Mouse (Mus musculus): ENCODE measurements around the gene Ddr1.
"Not testable (repeated sequence)": the region's sequence is repeated elsewhere in the genome, so short reads cannot be mapped to it uniquely, and the experiment has no call there.

Ddr1 gene

DNA sequence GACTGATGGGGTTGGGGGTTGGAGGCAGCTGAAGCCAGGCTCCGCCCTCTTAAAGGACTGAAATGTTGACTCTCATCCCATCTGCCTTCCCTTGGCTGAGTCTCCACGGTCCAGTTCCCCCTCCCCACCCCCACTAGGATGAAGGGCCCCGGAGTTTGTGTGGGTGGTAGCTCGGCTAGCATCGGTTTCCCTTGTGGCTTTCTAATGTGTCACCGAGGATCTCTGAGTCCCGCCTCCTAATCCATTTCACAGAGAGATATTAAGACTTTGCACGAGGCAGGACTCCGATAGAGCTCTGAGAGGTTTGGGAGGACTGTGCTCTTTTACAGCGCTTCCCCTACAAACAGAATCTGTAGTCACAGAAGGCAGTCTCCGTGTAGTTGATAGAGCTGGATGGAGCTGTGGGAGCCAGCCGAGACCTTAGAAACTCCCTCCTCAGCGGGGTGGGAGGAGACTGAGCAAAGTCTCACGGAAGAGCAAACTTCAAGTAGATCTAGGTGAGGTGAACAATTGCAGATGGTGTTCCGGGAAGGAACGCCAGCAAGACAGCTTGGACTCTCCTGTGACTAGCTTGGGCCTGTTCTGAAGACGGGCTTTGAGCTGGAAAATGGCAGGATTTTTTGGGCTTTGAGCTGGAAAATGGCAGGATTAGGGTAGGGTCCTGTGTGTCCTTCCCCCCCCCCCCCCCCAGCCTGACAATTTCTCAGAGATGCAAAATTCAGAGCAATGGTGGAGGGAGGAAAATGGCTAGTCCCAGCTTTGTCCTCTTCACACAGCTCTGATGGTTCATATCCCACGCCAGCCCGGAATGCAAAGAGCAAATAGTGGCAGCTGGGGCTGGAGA lies at the start of gene Ddr1:
Gene Ddr1 (minus strand): TSS at position 1 of the 844 bp plus-strand sequence.
- DNase-seq (ENCODE audit: low read depth), result no peak

DNA sequence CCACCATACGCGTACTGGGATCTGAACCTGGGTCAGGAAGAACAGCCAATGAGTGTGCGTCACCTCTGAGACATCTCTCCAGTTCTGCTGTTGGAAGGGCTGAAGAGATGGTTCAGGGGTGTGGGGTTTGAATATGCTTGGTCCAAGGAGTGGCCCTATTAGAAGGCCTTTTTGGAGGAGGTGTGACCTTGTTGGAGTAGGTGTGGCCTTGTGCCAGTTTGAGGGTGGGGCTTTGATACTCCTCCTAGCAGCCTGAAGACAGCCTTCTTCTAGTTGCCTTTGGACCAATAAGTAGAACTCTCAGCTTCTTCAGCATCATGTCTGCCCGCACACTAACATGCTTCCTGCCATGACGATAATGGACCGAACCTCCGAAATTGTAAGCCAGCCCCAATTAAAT lies 49.2 kb upstream of the Ddr1 start:
- DNase-seq (ENCODE audit: low read depth), result no peak

DNA sequence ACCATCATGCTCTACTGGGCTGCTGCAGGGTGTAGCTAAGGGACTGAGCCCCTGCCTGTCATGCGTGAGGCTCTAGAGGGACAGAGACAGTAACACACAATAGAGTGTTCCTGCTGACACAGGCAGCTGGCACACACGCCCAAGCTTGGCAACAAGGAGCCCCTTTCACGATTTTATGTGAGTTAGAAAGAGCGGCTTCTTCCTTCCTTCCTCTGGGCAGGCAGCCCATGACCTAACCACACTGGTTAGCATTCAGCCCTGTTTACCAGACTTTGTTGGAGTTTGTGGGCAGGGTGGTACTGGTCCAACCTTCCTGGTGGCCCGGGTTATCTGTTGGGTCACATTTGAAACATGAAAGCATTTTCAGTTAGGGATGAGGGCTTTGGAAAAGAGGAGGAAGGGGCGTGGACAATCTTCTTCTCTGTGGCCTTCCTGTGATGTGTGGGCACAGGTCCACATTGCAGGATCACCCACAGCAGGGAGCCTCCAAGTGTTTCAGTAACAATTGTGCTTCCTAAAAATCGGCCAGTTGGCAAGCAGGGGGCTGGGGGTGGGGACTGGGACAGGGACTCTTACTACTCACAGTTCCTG lies 47.9 kb upstream of the Ddr1 start:
- no peak for DNase-seq (ENCODE audit: low read depth)

DNA sequence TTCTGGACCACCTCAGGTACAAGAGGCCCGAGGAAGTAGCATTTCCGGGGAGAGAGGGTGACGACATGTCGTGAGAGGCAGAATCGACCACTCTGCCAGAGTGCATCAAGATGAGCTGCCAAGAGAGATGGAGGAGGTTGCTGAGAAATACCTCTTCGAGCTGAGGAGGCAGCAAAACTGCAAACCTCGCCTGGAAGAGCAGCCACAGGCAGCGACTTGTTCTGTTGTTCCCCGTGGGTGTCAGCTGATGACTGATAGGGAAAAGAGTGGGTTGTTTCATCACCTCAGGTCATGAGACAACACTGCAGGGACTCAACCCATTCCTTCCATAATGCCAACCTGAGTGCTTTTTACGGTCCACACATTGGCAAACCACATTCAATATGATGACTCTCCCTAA lies 45.3 kb upstream of the Ddr1 start:
- no peak for DNase-seq (ENCODE audit: low read depth)

DNA sequence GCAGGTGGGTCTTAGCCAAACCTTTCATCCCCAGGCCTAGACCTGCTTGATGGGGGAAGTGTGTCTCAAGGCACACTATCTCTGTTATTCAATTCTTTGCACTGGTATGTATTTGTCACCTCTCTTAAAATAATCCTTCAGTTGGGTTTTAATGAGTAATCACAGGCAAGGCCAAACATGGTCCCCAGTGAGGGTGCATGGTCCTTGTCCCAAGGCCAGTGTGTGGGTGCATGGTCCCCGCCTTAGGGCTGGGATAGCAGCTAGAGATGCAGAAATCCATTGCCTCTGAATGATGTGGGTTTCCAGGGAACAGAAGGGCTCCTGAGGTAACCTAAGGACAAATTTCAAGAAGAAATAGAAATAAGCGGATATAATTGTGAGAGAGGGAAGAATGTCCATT lies 39.9 kb upstream of the Ddr1 start:
- DNase-seq (ENCODE audit: low read depth), result no peak

GRCm38 (mm10) chr17:35742948-35743347 lies 38.5 kb upstream of the Ddr1 start:
- DNase-seq (ENCODE audit: low read depth), result no peak

GRCm38 (mm10) chr17:35741589-35742226 lies 37.3 kb upstream of the Ddr1 start:
- DNase-seq (ENCODE audit: low read depth), result no peak

GRCm38 (mm10) chr17:35740276-35740880 lies 36.0 kb upstream of the Ddr1 start:
- no peak for DNase-seq (ENCODE audit: low read depth)

- DNase-seq (ENCODE audit: low read depth), result peak; percentile 96
Measured at GRCm38 (mm10) chr17:35739675-35740074, 35.3 kb upstream of the Ddr1 start.

- peak; percentile 89 for DNase-seq (ENCODE audit: low read depth)
Measured at GRCm38 (mm10) chr17:35737743-35738142, 33.3 kb upstream of the Ddr1 start.

- no peak for DNase-seq (ENCODE audit: low read depth)
Measured at GRCm38 (mm10) chr17:35736280-35736960, 32.0 kb upstream of the Ddr1 start.

DNA sequence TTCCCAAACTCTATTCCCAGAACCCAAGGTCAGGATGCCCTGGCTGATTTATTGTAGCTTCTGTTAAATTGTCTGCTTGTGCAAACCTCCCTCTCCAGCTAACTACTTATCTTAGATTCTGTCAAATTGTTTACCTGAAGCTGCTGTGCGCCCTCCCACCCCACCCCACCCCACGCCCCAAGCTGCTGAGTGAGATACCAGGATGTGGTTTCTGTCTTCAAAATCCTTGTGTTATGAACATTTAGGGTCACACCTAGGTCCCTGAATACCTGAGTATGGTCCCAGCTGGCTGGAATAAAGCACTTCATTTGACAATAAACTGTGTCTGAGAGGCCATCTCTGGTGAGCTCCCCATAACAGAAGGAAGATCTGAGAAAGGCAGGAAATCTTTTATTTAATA lies 30.1 kb upstream of the Ddr1 start:
- no peak for DNase-seq (ENCODE audit: low read depth)

- no peak for DNase-seq (ENCODE audit: low read depth)
Measured at GRCm38 (mm10) chr17:35733398-35733797, 29.0 kb upstream of the Ddr1 start.

DNA sequence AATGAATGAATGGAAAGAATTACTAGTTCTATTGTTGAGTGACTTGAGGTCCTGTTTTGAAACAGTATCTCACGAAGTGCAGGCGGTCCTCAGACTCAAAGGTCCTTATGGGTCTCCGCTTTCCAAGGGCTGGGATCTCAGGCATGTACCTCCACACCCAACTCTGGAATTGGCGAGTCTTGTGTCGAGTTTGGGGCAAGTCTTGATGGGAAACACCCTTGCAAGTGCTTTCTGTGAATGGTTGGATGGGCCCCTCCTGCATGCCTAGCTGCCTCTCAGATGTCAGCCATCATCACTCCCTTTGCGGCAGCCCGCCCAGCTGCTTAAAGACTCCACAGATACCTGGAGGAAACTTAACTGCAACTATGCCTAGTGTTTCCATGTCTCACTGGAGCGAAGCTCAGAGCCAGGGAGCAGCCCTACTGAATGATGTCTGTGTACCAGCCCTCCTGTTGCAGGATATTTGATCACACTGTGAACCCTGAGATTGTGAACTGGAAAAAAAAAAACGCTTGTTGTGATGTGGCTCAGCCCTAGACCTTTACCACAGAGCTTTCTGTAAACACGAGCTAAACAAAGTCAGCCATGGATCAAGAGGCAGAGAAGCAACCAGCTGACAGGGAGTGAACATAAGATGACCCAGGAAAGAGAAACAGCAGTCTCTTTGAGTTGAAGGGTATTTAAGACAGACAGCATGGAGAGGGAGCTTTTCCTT lies 27.2 kb upstream of the Ddr1 start:
- DNase-seq (ENCODE audit: low read depth), result no peak

GRCm38 (mm10) chr17:35730112-35730511 lies 25.7 kb upstream of the Ddr1 start:
- not testable (repeated sequence) for DNase-seq (ENCODE audit: low read depth)

DNA sequence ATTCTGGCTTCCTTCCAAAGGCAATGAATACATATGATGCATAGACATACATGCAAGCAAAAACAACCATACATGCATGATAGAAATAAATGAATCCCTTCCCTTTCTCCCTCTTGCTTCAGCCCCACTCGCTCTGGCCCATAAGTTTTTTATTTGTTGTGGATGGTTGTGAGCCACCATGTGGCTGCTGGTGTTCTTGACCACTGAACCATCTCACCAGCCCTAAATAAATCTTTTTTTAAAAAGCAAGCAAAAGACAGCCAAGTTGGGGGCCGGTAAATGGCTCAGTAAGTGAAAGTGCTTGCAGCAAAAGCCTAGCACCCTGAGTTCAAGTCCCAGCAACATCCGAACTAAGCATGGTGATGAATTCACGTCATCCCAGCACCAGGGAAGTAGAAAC lies 24.4 kb upstream of the Ddr1 start:
- no peak for DNase-seq (ENCODE audit: low read depth)

DNA sequence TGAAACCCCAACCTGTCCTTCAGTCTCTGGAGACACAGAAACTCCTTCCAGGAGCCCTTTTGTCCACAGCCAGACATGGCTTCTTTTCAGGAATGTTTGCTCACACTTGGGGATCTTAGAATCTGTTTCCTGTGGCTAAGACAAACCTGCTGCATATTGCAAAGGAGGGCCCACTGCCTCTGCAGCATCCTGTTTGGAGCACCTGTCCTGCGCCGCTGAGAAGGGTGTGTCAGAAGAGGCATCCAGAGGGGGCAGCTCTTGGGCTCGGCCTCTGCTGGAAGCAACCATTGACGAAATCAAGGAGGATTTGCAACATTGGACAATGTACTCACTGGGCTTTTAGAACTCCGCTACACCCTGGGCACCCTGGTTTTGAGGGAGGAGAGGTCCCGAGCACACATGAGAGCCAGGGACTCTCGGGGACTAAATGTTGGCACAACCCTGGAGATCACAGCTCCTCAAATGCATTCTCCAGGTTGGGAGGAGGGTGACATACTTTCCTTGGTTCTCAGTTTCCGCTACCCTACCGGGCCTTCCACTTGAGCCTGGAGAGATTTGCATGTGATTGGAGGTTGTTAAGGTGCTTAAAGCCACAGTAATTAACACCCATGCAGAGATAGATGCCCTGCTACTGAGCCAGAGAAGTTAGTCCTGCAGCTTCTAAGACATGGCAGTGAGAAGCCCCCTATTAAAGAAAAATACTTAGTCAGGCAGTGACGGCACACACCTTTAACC lies 23.2 kb upstream of the Ddr1 start:
- no peak for DNase-seq (ENCODE audit: low read depth)

DNA sequence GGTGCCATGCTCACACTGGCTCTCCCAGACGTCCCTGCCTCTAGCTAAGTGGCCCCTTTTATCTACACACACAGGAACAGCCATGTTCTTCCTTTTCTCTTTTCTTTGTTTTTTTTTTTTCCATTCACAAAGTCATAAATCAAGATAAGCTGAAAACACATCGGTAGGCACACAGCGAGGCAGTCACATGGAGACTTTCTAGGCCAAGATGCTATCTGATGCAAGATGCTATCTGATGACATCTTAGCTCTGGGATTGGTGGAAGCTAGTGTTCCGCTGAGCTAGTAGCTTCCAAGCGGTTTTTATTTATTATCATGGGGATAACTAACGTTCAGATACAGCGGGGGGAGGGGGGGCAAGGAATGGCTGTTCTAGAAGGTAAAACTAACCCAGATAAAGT lies 22.6 kb upstream of the Ddr1 start:
- DNase-seq (ENCODE audit: low read depth), result no peak

- DNase-seq (ENCODE audit: low read depth), result no peak
Measured at GRCm38 (mm10) chr17:35725286-35726232, 21.1 kb upstream of the Ddr1 start.

DNA sequence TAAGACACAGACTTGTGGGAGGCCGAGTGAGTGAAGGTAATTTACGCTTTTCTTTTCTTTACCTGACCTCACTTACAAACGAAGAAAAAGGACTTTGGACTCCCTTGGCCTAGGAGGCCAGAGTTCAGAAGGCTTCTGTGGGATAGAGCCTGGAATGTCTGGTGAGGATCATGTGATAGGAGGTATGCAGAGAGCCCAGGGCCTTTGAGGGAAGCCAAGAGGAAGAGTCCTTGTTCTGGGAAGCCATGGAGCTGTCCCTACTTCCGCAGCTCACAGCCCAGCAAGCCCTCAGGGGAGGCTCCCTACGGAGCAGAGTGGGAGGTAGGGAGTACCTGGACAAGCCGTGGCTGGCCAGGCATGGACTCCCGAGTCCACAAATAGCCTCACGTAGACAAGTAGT lies 17.3 kb upstream of the Ddr1 start:
- DNase-seq (ENCODE audit: low read depth), result no peak
